Mouse (Mus musculus) cerebellum, postnatal 4 days (tissue): ENCODE data around the gene Olfr1302.

ENCODE experiments used
- DNase-seq, 2 experiments: peaks; one replicate each; pipeline ENCODE4 v3.0.0; 2022; ENCODE audit warnings: low spot score in 2 of 2, mixed read lengths in 1 of 2

Olfr1302 gene

GRCm38 (mm10) chr2:111777129-111777528, at the start of gene Olfr1302:
Gene Olfr1302, plus strand, starts transcription at chr2:111777429.
- no peak for DNase-seq

- DNase-seq: no peak
Measured at GRCm38 (mm10) chr2:111750706-111751105, 26.5 kb upstream of the Olfr1302 start, which contains the start of gene Olfr1301. Gene Olfr1301, plus strand, starts transcription at chr2:111751006.

DNA sequence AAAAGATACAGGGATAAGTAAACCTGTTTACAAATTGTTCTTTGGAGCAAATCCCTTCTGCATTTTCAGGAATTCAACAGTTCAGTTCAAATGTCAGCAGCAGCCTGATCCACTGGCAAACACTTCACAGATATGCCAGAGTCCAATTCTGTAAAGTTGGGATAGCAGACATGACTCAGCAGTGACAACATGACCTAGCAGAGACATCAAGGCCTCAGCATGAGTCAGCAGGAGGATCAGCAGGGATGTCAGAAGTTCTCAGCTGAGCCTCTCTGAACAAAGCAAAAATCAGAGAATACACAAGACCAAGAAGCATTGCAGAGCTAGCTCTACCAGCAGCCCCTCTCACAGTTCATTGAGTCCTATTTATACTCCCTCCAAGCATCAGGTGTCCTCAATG, 35.7 kb downstream of the Olfr1302 start:
- DNase-seq: no peak

GRCm38 (mm10) chr2:111820240-111820639, 43.0 kb downstream of the Olfr1302 start, which contains the start of gene Olfr1303:
Gene Olfr1303, minus strand, starts transcription at chr2:111820340.
- DNase-seq: no peak
